Mouse (Mus musculus) E14TG2a.4 (cell line): ENCODE results near the gene Tnp1.

Experiments used
- CTCF ChIP-seq: conservative IDR thresholded peaks from 2 replicates; pipeline ENCODE4 v1.5.1; 2014; ENCODE audit warnings: low read length
- NANOG ChIP-seq: IDR thresholded peaks from 2 replicates; pipeline ENCODE4 v1.6.1; 2014; ENCODE audit warnings: borderline replicate concordance, low read length, mixed read lengths
- POU5F1 ChIP-seq: IDR thresholded peaks from 2 replicates; pipeline ENCODE4 v1.6.1; 2014; ENCODE audit warnings: low read length, borderline replicate concordance

- TF ChIP-seq CTCF, result no peak
- no peak for TF ChIP-seq POU5F1
- TF ChIP-seq NANOG, result no peak
Observed at GRCm38 (mm10) chr1:73040691-73041425, 25.1 kb upstream of the Tnp1 start.
